Mouse (Mus musculus): ENCODE results near the gene Cdc14b.
"Not testable (repeated sequence)": the region's sequence is repeated elsewhere in the genome, so short reads cannot be mapped to it uniquely, and the experiment has no call there.

- TF ChIP-seq E2F4 (IDR thresholded peaks at IDR 0.05; ENCODE audit: insufficient read depth); USF1 (IDR thresholded peaks at IDR 0.05; ENCODE audit: low read depth); POLR2A (IDR thresholded peaks at IDR 0.05; ENCODE audit: insufficient read length, low read depth); MYOD1 (IDR thresholded peaks at IDR 0.05; ENCODE audit: control insufficient read depth in 1 of 3, insufficient read length in 2 of 3, low read depth in 2 of 3); MYOG (IDR thresholded peaks at IDR 0.05; ENCODE audit: control insufficient read depth in 1 of 3, insufficient read depth in 1 of 3, insufficient read length in 2 of 3, low read depth in 2 of 3); TCF12 (IDR thresholded peaks at IDR 0.05; ENCODE audit: insufficient read depth, poor library complexity, severe bottlenecking); POLR2AphosphoS2 (IDR thresholded peaks at IDR 0.05; ENCODE audit: insufficient read length, low read depth): not testable (repeated sequence)
These were observed 20.9 kb downstream of the Cdc14b start for GRCm38 (mm10) chr13:64254185-64254584.
